Mouse (Mus musculus): Measurements from ENCODE around the gene Ap1b1.
"Not testable (repeated sequence)": the region's sequence is repeated elsewhere in the genome, so short reads cannot be mapped to it uniquely, and the experiment has no call there.

GRCm38 (mm10) chr11:5076843-5077242 is 90.2 kb downstream of the Ap1b1 start:
- not testable (repeated sequence) for TF ChIP-seq POLR2AphosphoS2 (IDR thresholded peaks at IDR 0.05; ENCODE audit: low read depth, low read length); CTCF (conservative IDR thresholded peaks at IDR 0.05 in 1 of 2, IDR thresholded peaks at IDR 0.05 in 1 of 2; ENCODE audit: low read depth in 2 of 2, low read length in 2 of 2); KAT2A (IDR thresholded peaks at IDR 0.05; ENCODE audit: insufficient replicate concordance, low read length); TCF12 (IDR thresholded peaks at IDR 0.05; ENCODE audit: low read depth, low read length); BHLHE40 (IDR thresholded peaks at IDR 0.05; ENCODE audit: low read depth, low read length); CHD2 (IDR thresholded peaks at IDR 0.05; ENCODE audit: low read length); EP300 (IDR thresholded peaks at IDR 0.05; ENCODE audit: low read length); ZC3H11A (IDR thresholded peaks at IDR 0.05; ENCODE audit: low read depth, low read length)

Data from CH12.LX (cell line).